Mouse (Mus musculus): ENCODE results near the gene Irx1.

The Irx1 gene

DNA sequence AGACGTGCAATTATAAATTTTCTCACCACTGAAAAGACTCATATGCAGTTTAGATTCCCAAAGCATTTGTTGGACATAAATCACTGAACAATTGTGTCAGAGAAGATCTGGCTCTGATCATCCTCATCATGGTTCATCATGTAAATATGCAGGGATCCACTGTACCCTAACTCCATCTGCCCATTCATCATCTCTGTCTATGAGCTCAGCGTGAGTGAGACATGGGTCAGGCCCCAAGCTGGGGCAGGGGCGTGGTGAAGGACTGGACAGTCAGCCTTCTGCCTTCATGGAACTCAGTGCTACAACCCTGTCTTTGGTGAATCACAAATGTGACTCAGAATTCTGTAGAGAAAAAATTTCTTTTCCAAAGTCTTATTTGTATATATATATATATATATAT is 53.2 kb downstream of the Irx1 start:
- DNase-seq (ENCODE audit: low spot score), result no peak
